Mouse (Mus musculus): ENCODE data around the gene Fgr. TPM values are rescaled to one million over a fixed set of nuclear protein-coding genes. Genes with fewer than 3 reads are reported as not detected.
A peak's percentile ranks its signal among the peaks of the same experiment; 100 is the strongest.
"Not testable (repeated sequence)": the region's sequence is repeated elsewhere in the genome, so short reads cannot be mapped to it uniquely, and the experiment has no call there.

Fgr gene
- polyA plus RNA-seq, 1 experiment from 2014 or later, result 0.12 TPM

DNA sequence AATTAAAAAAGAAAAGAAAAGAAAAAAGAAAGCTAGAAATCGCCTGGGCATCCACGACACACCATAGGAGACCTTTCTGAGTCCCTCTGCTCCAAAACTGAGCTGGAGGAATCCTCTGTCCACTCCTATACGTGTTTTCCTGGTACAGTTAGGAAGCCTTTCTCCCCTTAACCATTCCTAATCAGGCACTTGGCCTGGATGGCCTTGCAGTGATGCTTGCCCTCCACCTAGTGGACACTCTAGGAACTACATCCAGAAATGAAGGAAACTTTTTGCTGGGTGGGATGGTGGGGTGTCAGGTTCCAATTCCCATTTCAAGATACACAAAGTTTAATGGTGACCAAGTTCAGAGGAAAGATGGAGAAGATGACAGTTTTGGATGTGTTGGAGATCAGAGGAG, 31.3 kb downstream of the Fgr start:
- peaks cover 17% of the 10 kb centered on the region for H3K4me1 ChIP-seq (replicated peaks)
- H3K4me2 ChIP-seq (replicated peaks), result no peak overlapping the region
- H3K27ac ChIP-seq, result no peak overlapping the region
- ATAC-seq, result peak; percentile 58; the same call in 1 of the 2 replicates
- no peak overlapping the region for H3K9ac ChIP-seq (replicated peaks)
- no peaks in the 10 kb centered on the region for H3K9me3 ChIP-seq
- WGBS, result 5% methylated on average over 3 of the region's 3 CpGs
- no peak overlapping the region for H3K4me3 ChIP-seq (replicated peaks)
- no peaks in the 10 kb centered on the region for H3K36me3 ChIP-seq
- H3K27me3 ChIP-seq, result peaks cover 10% of the 10 kb centered on the region

DNA sequence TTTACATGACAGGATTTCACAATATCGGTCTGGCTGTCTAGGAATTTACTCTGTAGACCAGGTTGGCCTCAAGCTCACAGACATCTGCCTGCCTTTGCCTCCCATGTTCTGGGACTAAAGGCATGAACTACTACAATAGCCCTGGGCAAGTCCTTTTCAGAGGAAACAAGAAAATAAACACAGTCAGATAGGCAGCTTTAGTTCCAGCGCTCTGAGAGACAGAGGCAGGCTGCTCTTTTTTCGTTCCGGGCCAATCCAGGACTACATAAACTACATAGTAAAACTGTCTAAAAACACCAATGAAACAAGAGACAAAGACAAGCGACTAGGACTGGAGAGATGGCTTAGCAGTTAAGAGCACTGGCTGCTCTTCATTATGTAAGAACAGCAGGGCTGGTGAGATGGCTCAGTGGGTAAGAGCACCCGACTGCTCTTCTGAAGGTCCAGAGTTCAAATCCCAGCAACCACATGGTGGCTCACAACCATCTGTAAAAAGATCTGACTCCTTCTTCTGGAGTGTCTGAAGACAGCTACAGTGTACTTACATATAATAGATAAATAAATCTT, 32.1 kb downstream of the Fgr start:
- H3K36me3 ChIP-seq; H3K4me3 ChIP-seq (replicated peaks); H3K9ac ChIP-seq (replicated peaks); H3K4me2 ChIP-seq (replicated peaks); H3K27ac ChIP-seq; H3K9me3 ChIP-seq; ATAC-seq: not testable (repeated sequence)
- 67% methylated on average over 6 of the region's 6 CpGs for WGBS
- Histone ChIP-seq H3K4me1 (replicated peaks) (peaks cover 22% of the 10 kb centered on the region), H3K27me3 (peaks cover 17% of the 10 kb centered on the region)

- Histone ChIP-seq H3K9me3 (no peaks in the 10 kb centered on the region), H3K4me1 (replicated peaks) (peaks cover 24% of the 10 kb centered on the region), H3K27me3 (peaks cover 18% of the 10 kb centered on the region), H3K36me3 (no peaks in the 10 kb centered on the region), H3K9ac (replicated peaks) (no peak overlapping the region), H3K4me3 (replicated peaks) (no peak overlapping the region), H3K27ac (no peak overlapping the region), H3K4me2 (replicated peaks) (no peak overlapping the region)
- no peak for ATAC-seq
- 32% methylated on average over 15 of the region's 15 CpGs for WGBS
Measured at GRCm38 (mm10) chr4:133007513-133008380, 33.9 kb downstream of the Fgr start.

- no peak overlapping the region for H3K4me2 ChIP-seq (replicated peaks)
- peaks cover 24% of the 10 kb centered on the region for H3K4me1 ChIP-seq (replicated peaks)
- H3K36me3 ChIP-seq, result no peaks in the 10 kb centered on the region
- 2% methylated on average over 4 of the region's 4 CpGs for WGBS
- H3K27ac ChIP-seq, result no peak overlapping the region
- ATAC-seq, result no peak
- no peak overlapping the region for H3K9ac ChIP-seq (replicated peaks)
- no peak overlapping the region for H3K4me3 ChIP-seq (replicated peaks)
- no peaks in the 10 kb centered on the region for H3K9me3 ChIP-seq
- peaks cover 18% of the 10 kb centered on the region for H3K27me3 ChIP-seq
Measured at GRCm38 (mm10) chr4:133009131-133009530, 35.2 kb downstream of the Fgr start.

- Histone ChIP-seq H3K4me2 (replicated peaks) (no peak overlapping the region), H3K27ac (no peak overlapping the region), H3K36me3 (no peaks in the 10 kb centered on the region), H3K4me3 (replicated peaks) (no peak overlapping the region), H3K27me3 (peaks cover 18% of the 10 kb centered on the region), H3K4me1 (replicated peaks) (peaks cover 29% of the 10 kb centered on the region), H3K9ac (replicated peaks) (no peak overlapping the region), H3K9me3 (no peaks in the 10 kb centered on the region)
- 68% methylated on average over 5 of the region's 5 CpGs for WGBS
- no peak for ATAC-seq
Measured at GRCm38 (mm10) chr4:133009676-133010075, 35.8 kb downstream of the Fgr start.

DNA sequence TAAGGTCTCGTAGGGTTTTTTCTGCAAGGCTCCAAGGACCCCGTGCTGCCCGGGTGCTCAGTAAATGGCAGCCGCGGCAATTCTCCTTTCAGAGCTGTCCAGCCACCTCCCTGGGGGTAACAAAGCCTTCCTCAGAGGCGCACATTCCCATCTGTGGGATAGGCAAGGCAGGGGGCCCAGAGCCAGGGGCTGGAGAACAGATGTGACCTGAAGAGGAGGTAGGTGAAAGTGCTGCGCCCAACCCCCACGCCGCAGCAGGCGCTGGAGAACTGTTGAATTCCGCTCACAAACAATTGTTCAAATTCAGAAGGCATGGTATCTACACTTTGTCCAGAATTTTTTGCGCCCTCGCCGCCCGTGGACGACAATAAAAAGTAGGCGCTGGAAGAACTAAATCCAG, 36.7 kb downstream of the Fgr start:
- peaks cover 38% of the 10 kb centered on the region for H3K4me1 ChIP-seq (replicated peaks)
- H3K9ac ChIP-seq (replicated peaks), result no peak overlapping the region
- no peak overlapping the region for H3K27ac ChIP-seq
- peak overlapping the region; percentile 96 for H3K4me3 ChIP-seq (replicated peaks)
- H3K36me3 ChIP-seq, result no peaks in the 10 kb centered on the region
- H3K9me3 ChIP-seq, result no peaks in the 10 kb centered on the region
- H3K4me2 ChIP-seq (replicated peaks), result peak overlapping the region; percentile 99
- H3K27me3 ChIP-seq, result peaks cover 18% of the 10 kb centered on the region
- 1% methylated on average over 17 of the region's 17 CpGs for WGBS
- no peak for ATAC-seq

GRCm38 (mm10) chr4:133011028-133011820, 37.3 kb downstream of the Fgr start, which contains the start of gene Ahdc1:
TSS of gene Ahdc1 (plus strand) at chr4:133011260.
- peak within 1 kb of the TSS; percentile 100 for H3K9ac ChIP-seq (replicated peaks)
- no peaks in the 10 kb centered on the region for H3K36me3 ChIP-seq
- peaks cover 18% of the 10 kb centered on the region for H3K27me3 ChIP-seq
- H3K27ac ChIP-seq, result peak within 1 kb of the TSS; percentile 96
- under 1% methylated on average over 62 of the region's 66 CpGs for WGBS
- H3K4me1 ChIP-seq (replicated peaks), result peaks cover 45% of the 10 kb centered on the region
- peak; percentile 87 for ATAC-seq
- H3K9me3 ChIP-seq, result no peaks in the 10 kb centered on the region
- H3K4me3 ChIP-seq (replicated peaks), result peak within 1 kb of the TSS; percentile 96
- peak within 1 kb of the TSS; percentile 99 for H3K4me2 ChIP-seq (replicated peaks)

- Histone ChIP-seq H3K4me2 (replicated peaks) (peak overlapping the region; percentile 99), H3K27ac (peak overlapping the region; percentile 96), H3K9me3 (no peaks in the 10 kb centered on the region), H3K27me3 (peaks cover 18% of the 10 kb centered on the region), H3K36me3 (no peaks in the 10 kb centered on the region), H3K4me1 (replicated peaks) (peaks cover 53% of the 10 kb centered on the region), H3K4me3 (replicated peaks) (peak overlapping the region; percentile 96), H3K9ac (replicated peaks) (peak overlapping the region; percentile 100)
- peak; percentile 6; the same call in 1 of the 2 replicates for ATAC-seq
- under 1% methylated on average over 66 of the region's 84 CpGs for WGBS
Measured at GRCm38 (mm10) chr4:133011821-133012775, 38.2 kb downstream of the Fgr start.

DNA sequence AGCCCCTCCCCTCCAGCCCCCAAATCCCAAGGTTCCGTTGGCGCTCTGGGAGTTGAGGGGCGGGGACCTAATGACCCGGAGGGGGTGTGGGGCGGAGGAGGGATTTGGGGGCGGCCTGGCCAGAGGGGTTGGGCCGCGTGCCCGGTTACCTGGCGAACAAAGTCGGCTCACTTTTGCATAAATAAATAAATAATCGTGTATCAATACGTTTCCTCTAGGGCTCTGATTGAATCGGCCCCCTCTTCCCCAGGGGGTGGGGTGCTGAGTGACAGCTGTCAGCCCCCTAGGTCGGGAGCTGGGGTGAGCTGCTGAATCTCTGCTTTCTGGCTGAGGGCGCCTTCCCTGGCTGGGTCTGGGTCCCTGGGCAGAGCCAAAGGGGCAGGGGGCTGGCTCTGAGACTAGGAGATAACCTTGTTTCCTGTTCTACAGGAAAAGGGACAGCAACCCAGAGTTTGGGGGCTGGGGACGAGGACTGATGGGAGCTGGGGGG, 38.9 kb downstream of the Fgr start:
- no peak for ATAC-seq

DNA sequence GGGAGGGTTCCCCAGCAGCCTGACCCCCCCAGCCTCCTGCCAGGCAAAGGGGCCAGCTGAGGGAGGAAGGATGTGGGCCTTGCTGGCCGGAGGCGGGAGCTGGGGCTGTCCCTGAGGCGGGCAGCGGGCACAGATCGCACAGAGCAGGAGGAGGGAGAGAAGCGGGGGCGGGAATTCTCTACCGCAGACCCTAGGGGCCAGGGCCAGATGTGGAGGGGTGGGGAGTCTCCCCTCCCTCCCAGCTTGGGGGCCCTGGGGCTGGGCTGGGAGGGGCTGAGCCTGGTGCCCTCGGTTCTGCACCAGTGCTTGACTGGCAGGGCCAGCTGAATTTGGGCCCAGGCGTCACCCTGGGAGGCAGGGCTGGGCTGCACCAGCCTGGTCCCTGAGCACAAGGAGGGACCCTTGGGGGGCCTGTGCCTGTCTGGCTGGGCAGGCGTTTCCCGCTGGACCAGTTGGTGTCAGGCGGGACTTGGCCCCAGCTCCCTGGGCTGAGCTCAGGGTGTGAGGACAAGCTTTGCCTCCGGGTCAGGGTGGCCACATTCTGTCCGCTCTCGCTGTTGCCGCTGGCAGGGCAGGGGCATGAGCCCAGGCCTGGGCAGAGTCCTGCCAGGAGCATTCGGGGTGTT, 39.5 kb downstream of the Fgr start:
- Histone ChIP-seq H3K36me3 (no peaks in the 10 kb centered on the region), H3K27me3 (peaks cover 18% of the 10 kb centered on the region), H3K9ac (replicated peaks) (peak overlapping the region; percentile 100), H3K4me1 (replicated peaks) (peaks cover 66% of the 10 kb centered on the region), H3K4me3 (replicated peaks) (peak overlapping the region; percentile 96), H3K4me2 (replicated peaks) (peak overlapping the region; percentile 99), H3K9me3 (no peaks in the 10 kb centered on the region), H3K27ac (peak overlapping the region; percentile 96)
- WGBS, result 3% methylated on average over 17 of the region's 18 CpGs
- ATAC-seq, result 0 out of 2 replicates have a peak, but pooled peaks have one; percentile 3

More for the DNA sequence above, 38.9 kb downstream of the Fgr start:
- Histone ChIP-seq H3K9ac (replicated peaks) (peak overlapping the region; percentile 100), H3K4me2 (replicated peaks) (peak overlapping the region; percentile 99), H3K4me3 (replicated peaks) (peak overlapping the region; percentile 96), H3K36me3 (no peaks in the 10 kb centered on the region), H3K4me1 (replicated peaks) (peaks cover 61% of the 10 kb centered on the region), H3K27me3 (peaks cover 18% of the 10 kb centered on the region), H3K9me3 (no peaks in the 10 kb centered on the region), H3K27ac (peak overlapping the region; percentile 96)
- 0% methylated on average over 17 of the region's 17 CpGs for WGBS

Data from midbrain, embryonic 13.5 days (tissue).